Mouse (Mus musculus) embryo, embryonic 11.5 days (tissue): Measurements from ENCODE around the gene Tbx3.
A peak's percentile ranks its signal among the peaks of the same experiment; 100 is the strongest.

ENCODE experiments used
- DNase-seq: peaks from one replicate; pipeline ENCODE4 v3.0.0-alpha.2; 2012; ENCODE audit warnings: low read depth, low spot score

The Tbx3 gene

DNA sequence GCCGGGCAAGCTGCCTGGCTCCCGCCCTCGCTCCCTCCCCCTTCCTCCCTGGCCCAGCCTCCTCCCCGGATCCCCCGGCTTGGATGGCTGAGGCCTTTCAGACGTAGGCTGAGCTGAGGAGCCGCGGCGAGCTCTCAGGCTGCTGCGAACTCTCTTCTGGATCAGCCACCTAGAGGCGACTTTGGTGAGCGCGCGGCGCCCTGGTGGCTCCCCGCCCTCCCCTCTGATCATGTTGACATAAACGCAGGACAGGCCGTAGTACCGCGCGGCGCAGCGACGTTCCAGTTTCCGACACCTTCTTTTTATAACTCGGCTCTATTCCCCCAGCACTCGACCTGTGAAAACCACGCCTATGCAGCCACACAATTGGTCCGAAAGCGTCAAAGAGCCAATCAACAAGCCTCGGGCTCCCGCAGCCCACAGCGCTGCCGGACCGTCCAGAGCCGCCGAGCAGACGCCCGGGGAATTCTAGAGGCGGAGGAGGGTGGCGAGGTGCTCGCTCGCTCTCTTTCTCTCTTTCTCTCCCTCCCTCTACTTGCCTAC is at the start of gene Tbx3:
Gene Tbx3, plus strand, starts transcription at position 104 of the 543 bp plus-strand sequence.
- peak; percentile 90 for DNase-seq

- DNase-seq: no peak
Observed at GRCm38 (mm10) chr5:119622076-119622475, 48.4 kb upstream of the Tbx3 start.

DNA sequence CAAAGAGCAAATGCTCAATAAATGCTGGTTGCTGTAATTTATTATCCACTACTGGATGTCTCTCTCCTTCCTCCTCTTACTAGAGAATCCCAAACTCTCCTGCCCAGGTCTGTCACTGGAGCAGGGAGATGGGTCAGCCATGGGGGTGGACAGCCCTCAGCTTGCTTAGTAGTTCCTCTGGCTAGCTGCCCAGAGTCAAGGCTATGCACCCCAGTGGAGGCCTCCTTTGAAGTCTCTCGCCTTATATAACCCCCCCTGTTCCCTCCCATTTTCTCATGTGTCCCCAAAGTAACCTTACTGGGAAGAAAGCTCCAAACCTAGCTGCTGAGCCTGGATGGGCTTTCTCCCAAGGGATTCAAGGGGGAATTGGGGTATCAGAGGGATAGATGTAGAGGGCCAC is 45.9 kb upstream of the Tbx3 start:
- DNase-seq: no peak

DNA sequence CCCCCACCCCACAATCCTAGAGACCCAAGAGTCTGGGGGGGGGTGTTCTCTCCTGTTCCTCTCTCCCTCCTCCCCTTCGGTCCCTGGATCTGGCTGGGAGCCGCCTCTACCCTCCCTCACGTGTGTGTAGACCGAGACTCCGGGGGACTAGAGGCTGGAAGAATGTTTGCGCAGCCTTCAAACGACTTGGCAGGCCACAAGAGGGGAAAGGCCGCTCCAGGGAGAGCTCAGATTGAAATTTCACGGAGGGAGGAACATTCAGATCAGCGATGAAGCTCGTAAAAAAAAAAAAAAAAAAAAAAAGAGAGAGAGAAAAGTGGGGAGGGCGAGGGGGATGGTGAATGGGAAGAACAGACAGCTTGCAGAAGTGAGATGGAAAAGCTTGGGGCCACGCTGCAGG is 44.9 kb upstream of the Tbx3 start:
- no peak for DNase-seq

GRCm38 (mm10) chr5:119626154-119626553 is 44.3 kb upstream of the Tbx3 start:
- DNase-seq: no peak

DNA sequence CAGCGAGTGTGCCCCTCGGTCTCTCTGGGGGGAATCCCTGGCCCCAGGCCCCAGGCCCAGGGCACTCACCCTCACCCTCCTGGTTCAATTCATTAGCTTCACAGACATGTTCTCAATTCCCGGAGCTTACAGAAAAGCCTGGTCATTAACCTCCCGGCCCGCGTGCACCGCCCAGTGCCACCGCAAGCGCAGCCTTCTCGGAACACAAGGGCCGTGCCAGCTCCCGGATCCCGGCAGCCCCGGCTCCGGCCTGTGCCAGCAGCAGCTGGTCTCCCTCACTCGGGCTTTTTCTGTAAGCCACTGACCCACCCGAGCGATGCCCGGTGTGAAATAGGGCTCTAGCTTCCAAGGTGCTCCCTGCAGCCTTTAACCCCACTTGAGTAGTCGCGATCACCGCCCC is 43.8 kb upstream of the Tbx3 start:
- no peak for DNase-seq

DNA sequence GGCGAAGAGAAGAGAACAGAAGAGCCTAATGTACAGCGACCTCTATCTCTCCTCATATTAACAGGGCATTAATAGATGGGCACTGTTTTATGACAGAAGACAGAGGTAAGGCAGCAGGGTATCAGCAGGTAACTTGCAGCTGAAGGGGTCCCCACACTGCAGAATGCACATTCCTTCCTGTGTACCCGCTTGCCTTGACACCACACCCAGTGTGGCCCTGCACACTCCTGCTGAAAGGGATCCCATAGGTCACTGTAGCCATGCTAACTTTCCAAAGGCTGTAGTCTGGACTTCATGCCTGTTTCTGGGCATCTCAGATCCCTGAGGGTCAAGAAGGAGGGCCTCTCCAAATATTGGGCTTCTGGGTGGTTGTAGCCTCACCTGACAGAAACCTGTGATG is 42.4 kb upstream of the Tbx3 start:
- no peak for DNase-seq

DNA sequence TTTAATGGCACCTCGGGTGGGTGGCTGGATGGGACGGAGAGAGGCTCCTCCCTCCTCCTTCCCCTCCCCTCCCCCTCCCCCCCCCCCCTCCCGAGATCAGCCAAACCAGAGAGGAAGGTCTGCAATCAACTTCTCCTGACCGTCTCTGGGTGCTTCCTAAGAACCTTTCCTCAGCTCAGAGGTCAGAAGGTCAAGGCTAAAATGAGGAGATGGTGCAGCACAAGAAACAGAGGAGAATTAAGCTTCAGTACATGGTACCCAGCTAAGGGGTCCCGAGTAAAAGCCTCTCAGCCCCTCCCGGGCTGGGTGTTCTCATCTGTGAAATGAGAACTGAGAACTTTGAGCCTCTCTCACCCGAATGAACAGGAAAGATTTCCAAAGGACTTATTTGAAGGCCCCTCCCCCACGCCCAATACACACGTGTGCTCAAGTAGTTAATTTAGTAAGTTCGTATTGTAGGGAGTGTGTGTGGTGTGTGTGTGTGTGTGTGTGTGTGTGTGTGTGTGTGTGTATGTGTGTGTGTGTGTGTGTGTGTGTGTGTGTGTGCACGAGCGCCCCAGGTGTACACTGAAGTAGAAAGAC is 41.6 kb upstream of the Tbx3 start:
- no peak for DNase-seq

DNA sequence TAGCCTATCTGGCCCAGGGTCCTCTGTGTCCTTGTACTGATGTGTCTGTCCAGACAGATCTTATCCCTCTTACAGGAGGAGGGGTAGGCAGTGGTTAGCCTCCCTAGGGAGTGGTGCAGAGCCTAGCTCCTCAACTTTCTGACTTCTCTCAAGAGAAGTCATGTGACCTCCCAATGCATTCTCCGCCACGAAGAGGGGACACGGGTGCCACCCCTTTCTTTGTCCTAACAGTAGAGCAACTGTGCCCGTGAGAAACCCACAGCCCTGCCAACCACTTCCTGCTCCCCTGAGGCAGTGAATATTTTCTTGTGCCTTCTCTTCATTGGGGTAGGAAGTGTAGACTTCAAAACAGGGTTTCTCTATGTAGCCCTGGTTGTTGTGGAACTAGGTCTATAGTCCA is 36.9 kb upstream of the Tbx3 start:
- DNase-seq: no peak

DNA sequence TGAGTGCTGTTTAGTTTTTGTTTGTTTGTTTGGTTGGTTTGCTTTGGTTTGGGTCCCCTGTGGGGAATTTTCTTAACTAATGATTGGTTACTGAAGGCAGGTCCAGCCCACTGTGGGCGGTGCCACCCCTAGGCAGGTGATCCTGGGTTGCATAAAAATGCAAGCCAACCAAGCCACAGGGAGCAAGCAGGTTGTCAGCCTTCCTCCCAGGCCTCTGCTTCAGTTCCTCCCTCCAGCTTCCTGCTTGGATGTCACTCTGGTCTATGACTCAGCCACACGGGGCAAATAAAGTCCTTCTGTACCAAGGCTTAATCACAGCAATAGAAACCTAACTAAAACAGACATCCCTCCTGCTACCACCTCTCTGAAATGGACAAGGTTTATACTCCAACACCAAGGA is 35.6 kb upstream of the Tbx3 start:
- DNase-seq: no peak

- DNase-seq: no peak
Observed at GRCm38 (mm10) chr5:119638300-119638699, 32.2 kb upstream of the Tbx3 start.

GRCm38 (mm10) chr5:119641094-119641493 is 29.4 kb upstream of the Tbx3 start:
- DNase-seq: no peak

- DNase-seq: no peak
Observed at GRCm38 (mm10) chr5:119641714-119642113, 28.8 kb upstream of the Tbx3 start.

DNA sequence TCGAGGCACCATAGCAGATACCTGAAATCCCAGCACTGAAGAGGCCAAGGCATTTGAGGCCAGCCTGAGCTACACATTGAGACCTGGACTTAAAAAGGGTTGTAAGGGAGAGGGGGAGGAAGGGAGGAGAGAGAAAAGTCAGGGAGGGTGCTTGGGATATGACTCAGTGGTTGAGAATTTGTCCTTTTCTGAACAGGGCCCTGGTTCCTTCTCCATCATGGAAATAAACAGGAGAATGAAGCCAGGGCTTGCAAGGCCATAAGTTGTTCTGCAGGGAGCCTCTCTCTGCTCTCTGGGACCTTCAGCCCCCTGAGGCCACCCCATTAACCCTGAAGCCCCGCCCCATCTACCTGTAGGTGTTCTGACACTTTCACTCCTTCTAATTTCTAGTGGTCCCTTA is 23.5 kb upstream of the Tbx3 start:
- DNase-seq: no peak

- DNase-seq: no peak
Observed at GRCm38 (mm10) chr5:119651135-119651965, 19.1 kb upstream of the Tbx3 start.

DNA sequence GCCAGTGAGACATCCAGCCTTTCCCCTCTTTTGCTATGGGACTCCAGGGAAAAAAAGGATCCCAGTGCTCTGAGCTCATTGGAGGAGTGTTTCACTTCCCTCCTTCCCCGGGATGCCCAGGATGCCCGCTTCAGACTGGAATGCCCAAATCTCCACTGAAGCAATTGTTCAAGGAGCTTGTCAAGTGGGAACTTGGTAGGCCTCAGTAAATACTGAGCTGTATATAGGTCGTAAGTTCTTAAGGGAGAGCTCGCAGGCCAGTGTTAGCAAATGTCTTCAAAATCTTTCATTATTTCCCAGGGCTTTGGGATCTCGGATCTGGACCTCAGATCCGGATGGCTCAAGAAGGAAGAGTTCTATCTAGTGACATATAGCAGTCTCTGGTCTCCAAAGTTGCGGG is 14.1 kb upstream of the Tbx3 start:
- DNase-seq: no peak

DNA sequence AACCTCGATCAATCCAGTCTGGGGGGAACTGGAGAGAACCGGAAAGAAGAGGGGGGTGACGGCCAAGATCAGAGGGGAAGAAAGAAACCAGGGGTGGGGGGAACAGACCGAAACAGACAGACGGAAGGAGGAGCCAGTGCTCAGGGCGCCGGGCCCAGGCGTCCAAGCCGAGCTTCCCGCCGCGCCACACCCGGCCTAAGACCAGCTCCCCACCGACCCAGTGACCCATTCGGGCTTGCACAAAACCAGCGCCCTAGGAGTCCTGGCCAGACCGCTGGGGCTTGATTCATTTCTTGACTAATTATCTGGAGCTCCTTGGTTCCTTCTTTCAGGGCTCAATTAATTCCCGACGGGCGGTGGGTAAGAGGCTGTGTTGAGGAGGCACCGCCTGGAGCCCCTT is 13.6 kb upstream of the Tbx3 start:
- DNase-seq: no peak

DNA sequence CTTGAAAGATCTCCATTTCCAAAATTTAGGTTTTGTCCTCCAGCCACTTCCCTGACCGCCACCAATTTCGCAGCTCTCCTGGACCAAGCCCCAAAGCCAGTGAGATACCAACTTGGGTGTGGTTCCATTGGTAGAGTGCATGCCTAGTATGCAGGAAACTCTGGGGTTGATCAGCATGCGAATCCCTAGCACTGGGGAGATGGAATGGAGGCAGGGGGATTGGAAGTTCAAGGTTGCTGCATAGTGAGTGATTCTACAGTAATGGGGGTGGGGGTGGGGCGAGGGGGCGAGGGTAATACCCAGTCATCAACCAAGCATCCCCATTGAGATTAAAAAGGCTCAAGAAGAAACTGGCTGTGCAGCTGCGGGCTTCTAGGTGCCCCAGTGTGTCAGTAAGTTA is 13.1 kb upstream of the Tbx3 start:
- DNase-seq: no peak

DNA sequence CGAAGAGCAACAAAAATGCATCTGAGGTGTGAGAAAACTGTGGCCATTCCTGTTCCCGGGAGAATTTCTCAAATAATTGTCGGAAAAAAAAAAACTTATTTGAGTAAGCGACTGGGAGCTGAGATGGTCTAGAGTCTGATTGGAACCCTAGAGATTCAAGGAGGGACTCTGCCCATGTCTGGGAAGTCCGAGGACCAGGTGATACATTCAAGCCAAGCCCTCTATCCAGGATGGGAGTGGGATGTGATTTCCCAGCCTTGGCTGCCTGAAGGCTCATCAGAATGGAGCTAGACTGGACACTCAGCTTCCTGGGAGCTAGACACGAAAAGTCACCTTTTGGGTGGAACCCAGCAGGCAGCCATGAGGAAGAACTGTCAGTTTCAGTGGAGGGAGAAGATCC is 12.7 kb upstream of the Tbx3 start:
- no peak for DNase-seq

- DNase-seq: no peak
Observed at GRCm38 (mm10) chr5:119658396-119658795, 12.1 kb upstream of the Tbx3 start.

DNA sequence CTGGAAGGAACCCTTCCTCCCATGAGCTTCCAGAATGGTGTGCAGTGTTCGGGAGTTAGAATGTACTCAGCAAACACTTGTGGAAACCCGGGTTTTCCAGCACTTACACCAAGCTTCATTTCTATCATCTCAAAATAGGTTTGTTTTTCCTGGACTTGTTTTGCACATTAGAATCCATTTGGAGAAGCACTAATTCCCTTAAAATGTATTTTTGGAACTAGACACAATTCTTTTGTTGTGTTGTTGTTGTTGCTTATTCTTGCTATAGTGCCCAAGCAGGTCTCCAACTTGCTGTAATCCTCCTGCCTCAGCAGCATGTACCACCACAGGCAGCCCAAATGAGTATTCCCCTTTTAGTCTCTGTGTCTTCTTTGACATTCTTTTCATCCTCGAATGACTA is 11.4 kb upstream of the Tbx3 start:
- no peak for DNase-seq

GRCm38 (mm10) chr5:119660526-119661410 is 9.7 kb upstream of the Tbx3 start:
- no peak for DNase-seq
